Mouse (Mus musculus) C2C12 (cell line): ENCODE measurements around the gene Trio.
A peak's percentile ranks its signal among the peaks of the same experiment; 100 is the strongest.

Source experiments
- CTCF ChIP-seq: IDR thresholded peaks from one replicate; pipeline ENCODE4 v1.5.1; 2011; ENCODE audit not compliant: control insufficient read depth, insufficient read depth, insufficient read length
- MAX ChIP-seq: IDR thresholded peaks from one replicate; pipeline ENCODE4 v1.6.1; 2011; ENCODE audit warnings: mild to moderate bottlenecking, control low read depth
- MYOD1 ChIP-seq: IDR thresholded peaks from one replicate; pipeline ENCODE4 v1.6.1; 2011; ENCODE audit warnings: low read depth; ENCODE audit not compliant: control insufficient read depth, insufficient read length
- USF1 ChIP-seq: IDR thresholded peaks from one replicate; pipeline ENCODE4 v1.6.1; 2011; ENCODE audit warnings: low read depth, mild to moderate bottlenecking, control low read depth, moderate library complexity

GRCm38 (mm10) chr15:27998621-27999359 lies 26.9 kb downstream of the Trio start:
- TF ChIP-seq CTCF (no peak), MAX (no peak), USF1 (no peak), MYOD1 (peak; percentile 17)
